ENCODE assay signal across 15 mouse cellular contexts in the genomic region with DNA sequence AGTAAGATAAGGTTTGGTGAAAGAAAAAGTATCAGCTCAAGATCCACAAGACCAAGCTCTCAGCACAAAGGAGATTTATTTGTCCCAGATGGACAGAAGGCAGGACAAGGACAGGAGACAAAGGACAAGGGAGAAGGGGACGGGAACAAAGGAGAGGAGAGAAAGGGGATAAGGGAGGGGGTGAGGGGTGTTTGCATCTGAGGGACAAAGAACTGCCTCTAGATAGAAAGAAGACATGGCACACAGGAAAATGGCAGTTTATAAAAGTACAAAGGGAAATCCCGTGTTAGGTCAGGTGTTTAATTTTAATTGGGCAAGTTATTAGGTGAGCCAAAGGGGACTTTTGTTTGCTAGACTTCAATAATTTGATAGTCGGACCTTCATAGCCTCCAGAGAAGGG.
"Had no signal": no experiment of that assay in that cellular context is flagged by ENCODE, and none has a peak within 500 bp of the region (broad histone marks: within the 10 kb centered on the region; RNA-seq: fewer than 3 reads in every experiment).

No protein-coding gene starts in this region.

- DNase-seq: kidney, adult 8-10 months; kidney, postnatal 10 days; kidney, postnatal 36 days; layer of hippocampus, postnatal 36 days; liver, embryonic 13.5 days; lung, adult 2 months; lung, postnatal 14 days; lung, postnatal 4 days; thymus, adult 18-20 months; thymus, postnatal 4 days had no signal

- H3K27me3 ChIP-seq: kidney, embryonic 15.5 days; liver, embryonic 13.5 days; midbrain, embryonic 15.5 days; neural tube, embryonic 12.5 days; neural tube, embryonic 15.5 days had no signal

- ATAC-seq: midbrain, embryonic 15.5 days had no signal

- H3K4me2 ChIP-seq: kidney, embryonic 15.5 days; liver, embryonic 13.5 days; midbrain, embryonic 15.5 days; neural tube, embryonic 12.5 days; neural tube, embryonic 15.5 days had no signal

- H3K4me1 ChIP-seq: kidney, embryonic 15.5 days; liver, embryonic 13.5 days; neural tube, embryonic 12.5 days had no signal

- H3K9me3 ChIP-seq: kidney, embryonic 15.5 days; liver, embryonic 13.5 days; midbrain, embryonic 15.5 days; neural tube, embryonic 12.5 days; neural tube, embryonic 15.5 days had no signal

- H3K9ac ChIP-seq: kidney, embryonic 15.5 days; liver, embryonic 13.5 days; midbrain, embryonic 15.5 days; neural tube, embryonic 12.5 days; neural tube, embryonic 15.5 days had no signal

- H3K4me3 ChIP-seq: kidney, embryonic 15.5 days; left cerebral cortex, adult 2 months; liver, embryonic 13.5 days; midbrain, embryonic 15.5 days; neural tube, embryonic 12.5 days; neural tube, embryonic 15.5 days had no signal

- H3K36me3 ChIP-seq: kidney, embryonic 15.5 days; liver, embryonic 13.5 days; midbrain, embryonic 15.5 days; neural tube, embryonic 12.5 days; neural tube, embryonic 15.5 days had no signal

- H3K27ac ChIP-seq: kidney, embryonic 15.5 days; left cerebral cortex, adult 2 months; liver, embryonic 13.5 days; midbrain, embryonic 15.5 days; neural tube, embryonic 12.5 days; neural tube, embryonic 15.5 days had no signal
